Mouse (Mus musculus): ENCODE results near the gene Hunk. TPM values are rescaled to one million over a fixed set of nuclear protein-coding genes. Genes with fewer than 3 reads are reported as not detected.

Gene Hunk
- total and polyA plus RNA-seq, 3 experiments, result 0.01 TPM; not detected in 2

- Histone ChIP-seq H3K27ac (ENCODE audit: control insufficient read depth, low read depth, low read length) (no peak overlapping the region), H3K9me3 (replicated peaks; ENCODE audit: insufficient read depth, low read length) (no peaks in the 10 kb centered on the region), H3K79me2 (ENCODE audit: control insufficient read depth, insufficient read depth, low read length, poor library complexity) (no peaks in the 10 kb centered on the region), H3K9ac (ENCODE audit: control insufficient read depth, low read depth, low read length, poor library complexity, severe bottlenecking) (no peak overlapping the region), H3K4me1 (ENCODE audit: control insufficient read depth in 1 of 2, insufficient read depth in 2 of 2, low read length in 2 of 2) (no peaks in the 10 kb centered on the region), H3K4me3 (ENCODE audit: control insufficient read depth in 1 of 2, insufficient read depth in 1 of 2, low read depth in 2 of 2, low read length in 2 of 2) (no peak overlapping the region), H3K36me3 (ENCODE audit: control insufficient read depth in 1 of 2, insufficient read depth in 2 of 2, low read length in 2 of 2) (no peaks in the 10 kb centered on the region), H3K27me3 (ENCODE audit: control insufficient read depth in 1 of 2, insufficient read depth in 2 of 2, low read length in 2 of 2) (no peaks in the 10 kb centered on the region)
- no peak for TF ChIP-seq ZMIZ1 (IDR thresholded peaks at IDR 0.05; ENCODE audit: low read depth, low read length)
- no peak for TF ChIP-seq ZC3H11A (IDR thresholded peaks at IDR 0.05; ENCODE audit: low read depth, low read length)
- TF ChIP-seq USF2 (IDR thresholded peaks at IDR 0.05; ENCODE audit: borderline replicate concordance in 1 of 2, insufficient read depth in 1 of 2, low read depth in 1 of 2, low read length in 2 of 2), result no peak
- no peak for TF ChIP-seq BHLHE40 (IDR thresholded peaks at IDR 0.05; ENCODE audit: borderline replicate concordance, low read depth, low read length)
- TF ChIP-seq CHD2 (IDR thresholded peaks at IDR 0.05; ENCODE audit: low read length), result no peak
- no peak for TF ChIP-seq TBP (IDR thresholded peaks at IDR 0.05; ENCODE audit: low read depth, low read length)
- no peak for TF ChIP-seq GATA1 (IDR thresholded peaks at IDR 0.05; ENCODE audit: low read depth, low read length)
- no peak for TF ChIP-seq MAX (IDR thresholded peaks at IDR 0.05; ENCODE audit: low read length)
- no peak for TF ChIP-seq UBTF (IDR thresholded peaks at IDR 0.05; ENCODE audit: borderline replicate concordance, insufficient read depth, low read depth, low read length)
- no peak for TF ChIP-seq GABPA (IDR thresholded peaks at IDR 0.05; ENCODE audit: low read depth, low read length)
- no peak for TF ChIP-seq USF1 (IDR thresholded peaks at IDR 0.05; ENCODE audit: low read depth, low read length)
- no peak for TF ChIP-seq ZNF384 (IDR thresholded peaks at IDR 0.05; ENCODE audit: low read depth, low read length)
- no peak for TF ChIP-seq JUND (IDR thresholded peaks at IDR 0.05; ENCODE audit: low read depth, low read length)
- TF ChIP-seq MAZ (IDR thresholded peaks at IDR 0.05; ENCODE audit: low read depth, low read length), result no peak
- TF ChIP-seq KAT2A (conservative IDR thresholded peaks at IDR 0.05; ENCODE audit: low read depth, low read length), result no peak
- TF ChIP-seq TCF12 (IDR thresholded peaks at IDR 0.05; ENCODE audit: low read depth, low read length), result no peak
- TF ChIP-seq NRF1 (IDR thresholded peaks at IDR 0.05; ENCODE audit: insufficient read depth, low read depth, low read length, poor library complexity, severe bottlenecking), result no peak
- TF ChIP-seq MYC (IDR thresholded peaks at IDR 0.05; ENCODE audit: low read depth, low read length), result no peak
- no peak for DNase-seq (ENCODE audit: low read depth, low spot score)
These were observed 42.2 kb downstream of the Hunk start for GRCm38 (mm10) chr16:90427838-90428630.

DNA sequence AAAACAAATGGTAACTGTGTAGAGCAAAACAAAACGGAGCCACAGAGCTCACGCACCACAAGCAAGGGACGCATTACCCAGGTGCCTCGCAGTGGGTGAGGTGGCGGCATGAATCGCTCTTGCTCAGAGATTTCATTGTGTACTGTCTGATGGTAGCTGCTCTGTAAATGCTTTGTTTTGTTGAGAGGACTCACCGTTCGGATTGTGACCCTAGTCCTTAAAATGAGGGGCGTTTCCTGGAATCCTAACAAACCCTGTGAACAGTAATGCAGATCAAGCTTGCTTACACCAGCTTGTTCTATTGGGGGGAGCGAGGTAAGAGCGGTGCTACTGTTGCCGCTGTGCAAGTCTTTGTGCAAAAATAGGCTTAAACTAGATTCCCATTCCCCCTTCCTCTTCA lies 47.7 kb downstream of the Hunk start:
- DNase-seq (ENCODE audit: low read depth, low spot score), result no peak
- Histone ChIP-seq H3K36me3 (ENCODE audit: control insufficient read depth in 1 of 2, insufficient read depth in 2 of 2, low read length in 2 of 2) (no peaks in the 10 kb centered on the region), H3K27me3 (ENCODE audit: control insufficient read depth in 1 of 2, insufficient read depth in 2 of 2, low read length in 2 of 2) (no peaks in the 10 kb centered on the region), H3K4me3 (ENCODE audit: control insufficient read depth in 1 of 2, insufficient read depth in 1 of 2, low read depth in 2 of 2, low read length in 2 of 2) (no peak overlapping the region), H3K9me3 (replicated peaks; ENCODE audit: insufficient read depth, low read length) (no peaks in the 10 kb centered on the region), H3K79me2 (ENCODE audit: control insufficient read depth, insufficient read depth, low read length, poor library complexity) (no peaks in the 10 kb centered on the region), H3K4me1 (ENCODE audit: control insufficient read depth in 1 of 2, insufficient read depth in 2 of 2, low read length in 2 of 2) (no peaks in the 10 kb centered on the region), H3K27ac (ENCODE audit: control insufficient read depth, low read depth, low read length) (no peak overlapping the region), H3K9ac (ENCODE audit: control insufficient read depth, low read depth, low read length, poor library complexity, severe bottlenecking) (no peak overlapping the region)
- TF ChIP-seq ZNF384 (IDR thresholded peaks at IDR 0.05; ENCODE audit: low read depth, low read length), result no peak
- TF ChIP-seq MAX (IDR thresholded peaks at IDR 0.05; ENCODE audit: low read length), result no peak
- no peak for TF ChIP-seq USF2 (IDR thresholded peaks at IDR 0.05; ENCODE audit: borderline replicate concordance in 1 of 2, insufficient read depth in 1 of 2, low read depth in 1 of 2, low read length in 2 of 2)
- TF ChIP-seq NELFE (IDR thresholded peaks at IDR 0.05; ENCODE audit: low read depth, low read length), result no peak
- TF ChIP-seq ELF1 (IDR thresholded peaks at IDR 0.05; ENCODE audit: low read depth, low read length), result no peak
- TF ChIP-seq ZKSCAN1 (IDR thresholded peaks at IDR 0.05; ENCODE audit: low read depth, low read length), result no peak
- no peak for TF ChIP-seq MYC (IDR thresholded peaks at IDR 0.05; ENCODE audit: low read depth, low read length)
- TF ChIP-seq MAFK (IDR thresholded peaks at IDR 0.05; ENCODE audit: borderline replicate concordance, low read depth, low read length), result no peak
- no peak for TF ChIP-seq MYB (IDR thresholded peaks at IDR 0.05; ENCODE audit: low read depth, low read length)
- TF ChIP-seq NRF1 (IDR thresholded peaks at IDR 0.05; ENCODE audit: insufficient read depth, low read depth, low read length, poor library complexity, severe bottlenecking), result no peak

Measured in MEL (cell line).